Mouse (Mus musculus): ENCODE measurements around the gene Gm5678. TPM values are rescaled to one million over a fixed set of nuclear protein-coding genes. Genes with fewer than 3 reads are reported as not detected.

Gene Gm5678
- 0.19 TPM in 1 of 2 replicates, not detected in the other for polyA plus RNA-seq (2014; fragmentation: Nextera tagmentation; extraction: Ambion mirVana)

DNA sequence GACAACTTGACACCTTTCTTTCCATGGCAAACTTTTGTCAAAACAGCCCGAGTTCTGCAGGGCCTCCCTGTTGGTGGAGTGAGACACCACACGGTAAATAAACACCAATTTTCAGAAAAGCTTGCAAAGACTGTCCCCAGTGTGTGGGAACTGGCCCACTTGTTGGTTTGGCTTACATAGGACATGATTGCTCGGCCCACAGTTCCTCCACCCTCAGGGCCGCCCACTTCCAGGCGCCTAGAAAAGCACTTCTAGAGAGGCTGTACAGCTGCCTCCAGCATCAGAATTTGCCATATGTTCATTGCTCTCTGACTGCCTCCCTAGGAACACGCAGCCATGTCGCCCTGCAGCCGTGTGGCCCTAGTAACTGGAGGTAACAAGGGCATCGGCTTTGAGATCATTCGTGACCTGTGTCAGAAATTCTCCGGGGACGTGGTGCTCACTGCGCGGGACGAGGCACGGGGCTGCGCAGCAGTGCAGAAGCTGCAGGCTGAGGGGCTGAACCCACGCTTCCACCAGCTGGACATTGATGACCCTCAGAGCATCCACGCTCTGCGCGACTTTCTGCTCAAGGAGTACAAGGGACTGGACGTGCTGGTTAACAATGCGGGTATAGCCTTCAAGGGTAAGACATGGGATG lies at the start of gene Gm5678:
Gm5678 (plus strand) TSS at position 337 of the 640 bp plus-strand sequence.
- Histone ChIP-seq H3K27ac (ENCODE audit: low read depth) (no peak within 1 kb of the TSS), H3K27me3 (replicated peaks; ENCODE audit: control insufficient read depth, insufficient read depth, low read length) (no peaks in the 10 kb centered on the region), H3K4me1 (replicated peaks; ENCODE audit: control insufficient read depth, insufficient read depth, low read length) (no peaks in the 10 kb centered on the region), H3K9me3 (ENCODE audit: control insufficient read depth, low read length) (no peaks in the 10 kb centered on the region), H3K36me3 (ENCODE audit: control insufficient read depth, insufficient read depth, low read length) (no peaks in the 10 kb centered on the region), H3K4me3 (ENCODE audit: low read depth, low read length) (no peak within 1 kb of the TSS), H3K4me2 (ENCODE audit: low read length) (no peak within 1 kb of the TSS), H3K9ac (ENCODE audit: low read length) (no peak within 1 kb of the TSS)
- ATAC-seq (replicated peaks; ENCODE audit: low FRiP score, low TSS enrichment, low read depth) = no peak
- DNase-seq (ENCODE audit: low spot score) = no peak
- 78% methylated on average over 23 of the region's 23 CpGs for WGBS

DNA sequence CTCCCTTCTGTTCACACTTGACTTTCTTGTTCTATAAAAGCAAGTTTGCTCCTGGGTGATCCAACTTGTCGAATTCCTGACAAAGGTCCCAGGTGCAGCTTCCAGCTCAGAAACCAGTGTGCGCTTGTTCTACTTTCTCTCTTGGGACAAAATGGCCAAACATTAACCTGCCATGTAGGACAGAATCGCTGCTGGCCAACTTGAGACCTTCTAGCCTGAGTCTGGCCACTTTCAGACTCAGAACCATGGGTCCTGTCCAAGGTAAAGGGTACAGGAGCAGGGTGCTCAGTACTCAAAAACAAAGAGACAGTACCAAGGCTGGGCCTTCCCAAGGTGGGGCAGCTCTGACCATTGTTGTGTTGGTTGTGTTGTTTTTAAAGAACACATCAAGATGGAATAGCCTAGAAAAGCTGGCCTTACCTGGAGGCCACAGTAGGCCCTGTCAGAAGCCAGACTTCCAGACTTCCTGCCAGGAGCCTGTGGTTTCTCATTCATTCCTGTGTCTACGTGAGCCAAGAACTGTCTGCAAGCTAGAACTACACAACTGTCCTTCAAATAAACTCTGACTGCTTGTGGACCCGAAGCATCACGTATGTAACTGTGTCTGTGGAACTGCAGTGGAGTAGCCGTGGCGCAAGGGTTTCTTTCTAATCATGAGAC lies 49.4 kb upstream of the Gm5678 start:
- peaks cover 15% of the 10 kb centered on the region; the same call in 1 of the 2 replicates for H3K4me1 ChIP-seq (replicated peaks; ENCODE audit: control insufficient read depth, insufficient read depth, low read length)
- H3K27ac ChIP-seq (ENCODE audit: low read depth) = no peak overlapping the region
- WGBS = 85% methylated on average over 8 of the region's 8 CpGs
- no peaks in the 10 kb centered on the region for H3K36me3 ChIP-seq (ENCODE audit: control insufficient read depth, insufficient read depth, low read length)
- H3K27me3 ChIP-seq (replicated peaks; ENCODE audit: control insufficient read depth, insufficient read depth, low read length) = no peaks in the 10 kb centered on the region
- H3K9me3 ChIP-seq (ENCODE audit: control insufficient read depth, low read length) = no peaks in the 10 kb centered on the region
- no peak overlapping the region for H3K9ac ChIP-seq (ENCODE audit: low read length)
- H3K4me2 ChIP-seq (ENCODE audit: low read length) = no peak overlapping the region
- no peak for DNase-seq (ENCODE audit: low spot score)
- ATAC-seq (replicated peaks; ENCODE audit: low FRiP score, low TSS enrichment, low read depth) = no peak
- H3K4me3 ChIP-seq (ENCODE audit: low read depth, low read length) = no peak overlapping the region

DNA sequence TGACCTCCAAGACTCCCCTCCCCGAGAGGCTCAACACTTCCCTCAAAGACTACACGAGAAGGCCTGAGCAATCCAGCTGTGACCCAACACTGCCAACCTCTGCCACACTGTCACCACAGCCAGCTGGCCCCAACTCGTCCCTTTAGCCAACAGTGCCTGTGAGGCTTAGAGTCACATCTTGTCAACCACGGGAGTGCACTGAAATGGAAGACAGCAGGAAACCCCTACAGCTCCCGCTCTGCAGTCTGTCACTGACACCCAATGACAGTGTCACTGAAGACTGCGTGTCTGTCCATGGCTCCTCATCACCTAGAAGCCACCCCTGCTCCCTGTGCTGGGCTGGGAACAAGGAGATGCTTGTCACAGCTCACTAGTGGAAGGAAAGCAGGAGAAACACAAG lies 46.8 kb upstream of the Gm5678 start:
- WGBS = 66% methylated on average over 6 of the region's 6 CpGs
- H3K27ac ChIP-seq (ENCODE audit: low read depth) = no peak overlapping the region
- ATAC-seq (replicated peaks; ENCODE audit: low FRiP score, low TSS enrichment, low read depth) (no peak), DNase-seq (ENCODE audit: low spot score) (no peak)
- no peak overlapping the region for H3K4me2 ChIP-seq (ENCODE audit: low read length)
- no peak overlapping the region for H3K4me3 ChIP-seq (ENCODE audit: low read depth, low read length)
- H3K36me3 ChIP-seq (ENCODE audit: control insufficient read depth, insufficient read depth, low read length) = peaks cover 14% of the 10 kb centered on the region; the same call in 1 of the 2 replicates
- H3K27me3 ChIP-seq (replicated peaks; ENCODE audit: control insufficient read depth, insufficient read depth, low read length) = no peaks in the 10 kb centered on the region
- peaks cover 2% of the 10 kb centered on the region; the same call in 1 of the 2 replicates for H3K4me1 ChIP-seq (replicated peaks; ENCODE audit: control insufficient read depth, insufficient read depth, low read length)
- H3K9me3 ChIP-seq (ENCODE audit: control insufficient read depth, low read length) = no peaks in the 10 kb centered on the region
- H3K9ac ChIP-seq (ENCODE audit: low read length) = no peak overlapping the region

DNA sequence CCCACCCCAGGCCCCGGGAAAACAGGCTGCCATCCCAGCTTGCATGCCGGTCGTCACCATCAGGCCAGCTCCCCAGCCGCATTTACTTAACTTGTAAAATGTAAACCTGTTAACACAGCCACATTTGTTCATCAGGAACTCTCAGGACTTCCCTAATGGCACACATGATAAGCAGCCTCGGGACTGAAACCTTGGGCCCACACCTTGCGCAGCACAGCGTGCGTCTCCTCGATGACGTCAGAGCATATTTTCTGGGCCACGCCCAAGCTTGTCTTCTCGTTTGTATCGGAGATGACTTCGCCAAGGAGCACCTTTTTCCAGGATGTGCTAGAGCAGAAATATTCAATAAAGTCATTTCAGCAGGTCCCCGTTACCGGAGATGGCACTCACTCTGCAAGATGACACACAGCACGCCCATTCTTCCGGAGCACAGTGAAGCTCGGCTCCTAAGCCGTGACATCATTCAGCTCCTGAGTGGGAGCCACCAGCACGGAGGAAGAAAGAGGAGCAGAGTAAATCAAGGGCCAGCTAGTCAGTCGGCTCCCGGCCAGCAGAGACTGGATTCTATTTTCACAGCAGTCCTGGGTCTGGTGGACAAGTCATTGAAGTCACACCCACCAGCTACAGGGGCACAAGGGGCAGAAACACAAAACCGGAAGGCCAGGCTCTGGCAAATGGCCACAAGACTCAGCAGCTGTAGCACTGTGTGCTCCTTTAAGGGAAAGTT lies 42.8 kb upstream of the Gm5678 start:
- no peak overlapping the region for H3K4me3 ChIP-seq (ENCODE audit: low read depth, low read length)
- no peak overlapping the region for H3K27ac ChIP-seq (ENCODE audit: low read depth)
- H3K36me3 ChIP-seq (ENCODE audit: control insufficient read depth, insufficient read depth, low read length) = peaks cover 25% of the 10 kb centered on the region
- H3K9me3 ChIP-seq (ENCODE audit: control insufficient read depth, low read length) = no peaks in the 10 kb centered on the region
- no peak overlapping the region for H3K4me2 ChIP-seq (ENCODE audit: low read length)
- no peak for DNase-seq (ENCODE audit: low spot score)
- WGBS = 87% methylated on average over 24 of the region's 24 CpGs
- ATAC-seq (replicated peaks; ENCODE audit: low FRiP score, low TSS enrichment, low read depth) = no peak
- no peaks in the 10 kb centered on the region for H3K27me3 ChIP-seq (replicated peaks; ENCODE audit: control insufficient read depth, insufficient read depth, low read length)
- no peaks in the 10 kb centered on the region for H3K4me1 ChIP-seq (replicated peaks; ENCODE audit: control insufficient read depth, insufficient read depth, low read length)
- no peak overlapping the region for H3K9ac ChIP-seq (ENCODE audit: low read length)

DNA sequence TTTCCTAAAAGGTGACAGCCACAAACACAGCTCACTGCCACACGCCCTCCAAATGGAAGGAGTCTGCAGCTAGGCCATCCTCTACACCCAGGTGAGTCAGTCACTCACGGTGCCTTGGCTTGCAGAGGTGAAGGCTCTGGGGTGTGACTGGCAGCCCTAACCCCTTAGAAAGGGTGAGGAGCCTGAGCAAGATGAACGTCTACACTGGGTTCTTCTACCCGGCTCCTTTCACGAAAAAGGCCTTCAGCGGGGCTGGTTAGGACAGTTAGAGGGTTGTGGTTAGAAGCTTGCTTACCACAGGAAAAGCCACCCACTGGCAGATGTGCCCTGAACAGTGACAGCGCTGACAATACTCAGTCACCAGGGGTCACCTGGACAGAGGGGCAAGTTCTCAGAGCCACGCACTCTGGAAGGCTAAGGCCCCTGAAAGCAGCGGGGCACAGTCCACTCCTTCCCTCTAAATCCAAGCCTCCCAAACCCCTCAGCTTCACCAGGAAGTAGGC lies 42.1 kb upstream of the Gm5678 start:
- no peaks in the 10 kb centered on the region for H3K27me3 ChIP-seq (replicated peaks; ENCODE audit: control insufficient read depth, insufficient read depth, low read length)
- no peak overlapping the region for H3K27ac ChIP-seq (ENCODE audit: low read depth)
- H3K9me3 ChIP-seq (ENCODE audit: control insufficient read depth, low read length) = no peaks in the 10 kb centered on the region
- no peak overlapping the region for H3K4me2 ChIP-seq (ENCODE audit: low read length)
- no peak for DNase-seq (ENCODE audit: low spot score)
- WGBS = 86% methylated on average over 9 of the region's 9 CpGs
- H3K4me1 ChIP-seq (replicated peaks; ENCODE audit: control insufficient read depth, insufficient read depth, low read length) = no peaks in the 10 kb centered on the region
- no peak for ATAC-seq (replicated peaks; ENCODE audit: low FRiP score, low TSS enrichment, low read depth)
- H3K9ac ChIP-seq (ENCODE audit: low read length) = no peak overlapping the region
- H3K4me3 ChIP-seq (ENCODE audit: low read depth, low read length) = no peak overlapping the region
- H3K36me3 ChIP-seq (ENCODE audit: control insufficient read depth, insufficient read depth, low read length) = peaks cover 32% of the 10 kb centered on the region

DNA sequence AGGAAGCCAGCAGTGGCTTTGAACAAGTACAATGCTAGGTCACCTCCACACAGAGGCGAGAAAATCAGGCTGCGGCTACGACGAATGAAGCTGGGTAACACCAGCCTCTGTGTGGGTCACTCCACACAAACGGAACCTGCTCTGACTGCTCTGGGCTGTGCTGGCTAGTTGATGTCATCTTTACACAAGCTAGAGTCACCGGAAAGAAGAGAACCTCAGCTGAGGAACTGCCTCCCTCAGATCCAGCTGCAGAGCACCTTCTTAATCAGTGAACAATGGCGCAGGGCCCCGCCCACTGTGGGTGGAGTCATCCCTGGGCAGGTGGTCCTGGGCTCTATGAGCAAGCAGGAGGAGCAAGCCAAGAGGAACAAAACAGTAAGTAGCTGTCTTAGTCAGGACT lies 41.5 kb upstream of the Gm5678 start:
- no peak overlapping the region for H3K4me2 ChIP-seq (ENCODE audit: low read length)
- no peak for ATAC-seq (replicated peaks; ENCODE audit: low FRiP score, low TSS enrichment, low read depth)
- H3K4me3 ChIP-seq (ENCODE audit: low read depth, low read length) = no peak overlapping the region
- H3K27me3 ChIP-seq (replicated peaks; ENCODE audit: control insufficient read depth, insufficient read depth, low read length) = no peaks in the 10 kb centered on the region
- peaks cover 36% of the 10 kb centered on the region for H3K36me3 ChIP-seq (ENCODE audit: control insufficient read depth, insufficient read depth, low read length)
- H3K9me3 ChIP-seq (ENCODE audit: control insufficient read depth, low read length) = no peaks in the 10 kb centered on the region
- no peak overlapping the region for H3K27ac ChIP-seq (ENCODE audit: low read depth)
- no peak for DNase-seq (ENCODE audit: low spot score)
- H3K9ac ChIP-seq (ENCODE audit: low read length) = no peak overlapping the region
- no peaks in the 10 kb centered on the region for H3K4me1 ChIP-seq (replicated peaks; ENCODE audit: control insufficient read depth, insufficient read depth, low read length)
- WGBS = 72% methylated on average over 8 of the region's 8 CpGs

DNA sequence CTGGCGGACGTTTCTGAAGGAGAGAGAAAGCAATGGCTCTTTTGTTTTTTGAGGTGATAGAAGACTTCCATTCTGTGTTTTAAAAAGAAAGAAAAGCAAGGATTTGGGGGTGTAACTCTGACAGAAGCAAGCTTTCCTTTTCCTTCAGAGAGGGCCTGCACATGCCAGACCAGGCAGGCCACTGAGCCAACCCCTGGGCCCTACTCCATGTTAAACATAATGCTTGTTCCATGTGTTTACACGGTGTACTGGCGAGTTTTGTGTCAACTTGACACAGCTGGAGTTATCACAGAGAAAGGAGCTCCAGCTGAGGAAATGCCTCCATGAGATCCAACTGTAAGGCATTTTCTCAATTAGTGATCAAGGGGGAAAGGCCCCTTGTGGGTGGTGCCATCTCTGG lies 39.6 kb upstream of the Gm5678 start:
- Histone ChIP-seq H3K27me3 (replicated peaks; ENCODE audit: control insufficient read depth, insufficient read depth, low read length) (no peaks in the 10 kb centered on the region), H3K27ac (ENCODE audit: low read depth) (no peak overlapping the region), H3K9me3 (ENCODE audit: control insufficient read depth, low read length) (no peaks in the 10 kb centered on the region), H3K4me3 (ENCODE audit: low read depth, low read length) (no peak overlapping the region), H3K4me1 (replicated peaks; ENCODE audit: control insufficient read depth, insufficient read depth, low read length) (no peaks in the 10 kb centered on the region), H3K36me3 (ENCODE audit: control insufficient read depth, insufficient read depth, low read length) (peaks cover 42% of the 10 kb centered on the region), H3K4me2 (ENCODE audit: low read length) (no peak overlapping the region), H3K9ac (ENCODE audit: low read length) (no peak overlapping the region)
- DNase-seq (ENCODE audit: low spot score) = no peak
- ATAC-seq (replicated peaks; ENCODE audit: low FRiP score, low TSS enrichment, low read depth) = no peak
- WGBS = 60% methylated on average over 4 of the region's 4 CpGs

DNA sequence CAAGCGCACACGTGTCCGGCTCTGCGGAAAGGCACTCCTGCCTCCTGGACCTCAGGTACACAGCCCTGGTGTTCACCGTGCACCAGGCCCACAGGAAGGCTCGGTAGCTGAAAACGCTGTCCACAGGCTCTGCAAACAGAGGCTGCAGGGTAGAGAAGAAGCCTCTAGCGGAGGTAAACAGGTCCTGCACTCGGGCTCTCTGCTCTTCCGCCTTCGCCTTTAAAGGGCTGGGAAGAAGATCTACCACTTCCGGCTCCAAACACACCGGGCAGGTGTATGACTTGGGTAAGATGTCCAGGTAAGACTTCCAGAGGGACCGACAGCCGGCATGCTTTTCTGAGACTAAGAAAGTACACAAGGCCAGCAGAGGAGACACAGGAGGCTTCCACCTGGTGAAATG lies 37.0 kb upstream of the Gm5678 start:
- no peak overlapping the region for H3K27ac ChIP-seq (ENCODE audit: low read depth)
- no peak overlapping the region for H3K9ac ChIP-seq (ENCODE audit: low read length)
- 85% methylated on average over 15 of the region's 15 CpGs for WGBS
- no peak overlapping the region for H3K4me3 ChIP-seq (ENCODE audit: low read depth, low read length)
- DNase-seq (ENCODE audit: low spot score) (no peak), ATAC-seq (replicated peaks; ENCODE audit: low FRiP score, low TSS enrichment, low read depth) (no peak)
- H3K4me1 ChIP-seq (replicated peaks; ENCODE audit: control insufficient read depth, insufficient read depth, low read length) = no peaks in the 10 kb centered on the region
- H3K9me3 ChIP-seq (ENCODE audit: control insufficient read depth, low read length) = no peaks in the 10 kb centered on the region
- peaks cover 29% of the 10 kb centered on the region for H3K36me3 ChIP-seq (ENCODE audit: control insufficient read depth, insufficient read depth, low read length)
- H3K27me3 ChIP-seq (replicated peaks; ENCODE audit: control insufficient read depth, insufficient read depth, low read length) = no peaks in the 10 kb centered on the region
- no peak overlapping the region for H3K4me2 ChIP-seq (ENCODE audit: low read length)
